Mouse (Mus musculus) liver, embryonic 11.5 days (tissue): ENCODE data around the gene Wdr82. TPM values are rescaled to one million over a fixed set of nuclear protein-coding genes. Genes with fewer than 3 reads are reported as not detected.

Experiments
- ATAC-seq: fragments of 200-750 bp; cut with Nextera tagmentation; replicated peaks from 2 replicates; pipeline ENCODE4 v1.8.0; 2017; ENCODE audit warnings: moderate number of reproducible peaks, mild to moderate bottlenecking, moderate TSS enrichment, moderate library complexity; ENCODE audit not compliant: low FRiP score
- DNase-seq: peaks from one replicate; pipeline ENCODE4 v3.0.0-alpha.2; 2017; ENCODE audit warnings: low spot score
- H3K27ac ChIP-seq: fragments of 300-500 bp; sonication (generic); 2 replicates; pipeline ENCODE4 v1.5.1; 2014; ENCODE audit warnings: mild to moderate bottlenecking, low read depth, low read length, control low read depth
- H3K27me3 ChIP-seq: fragments of 300-500 bp; sonication (generic); replicated peaks from 2 replicates; pipeline ENCODE4 v1.6.1; 2014; ENCODE audit warnings: low read length, mixed read lengths; ENCODE audit not compliant: control insufficient read depth, insufficient read depth
- H3K36me3 ChIP-seq: fragments of 300-500 bp; sonication (generic); 2 replicates; pipeline ENCODE4 v1.6.1; 2014; ENCODE audit warnings: mild to moderate bottlenecking, low read length, moderate library complexity, mixed read lengths; ENCODE audit not compliant: control insufficient read depth, insufficient read depth
- H3K4me1 ChIP-seq: fragments of 300-500 bp; sonication (generic); replicated peaks from 2 replicates; pipeline ENCODE4 v1.6.1; 2014; ENCODE audit warnings: low read length, mixed read lengths; ENCODE audit not compliant: control insufficient read depth, insufficient read depth
- H3K4me2 ChIP-seq: fragments of 300-500 bp; sonication (generic); 2 replicates; pipeline ENCODE4 v1.6.1; 2014; ENCODE audit warnings: mild to moderate bottlenecking, control low read depth, moderate library complexity
- H3K4me3 ChIP-seq: fragments of 300-500 bp; sonication (generic); 2 replicates; pipeline ENCODE4 v1.5.1; 2014; ENCODE audit warnings: low read depth, low read length, control low read depth
- H3K9ac ChIP-seq: fragments of 300-500 bp; sonication (generic); 2 replicates; pipeline ENCODE4 v1.6.1; 2014; ENCODE audit warnings: low read depth, low read length, control low read depth
- H3K9me3 ChIP-seq: fragments of 300-500 bp; sonication (generic); 2 replicates; pipeline ENCODE4 v1.6.1; 2016; ENCODE audit warnings: low read length, inconsistent platforms, mixed read lengths; ENCODE audit not compliant: control insufficient read depth
- WGBS: fragments of 180-500 bp; shearing (Covaris S2); extraction: QIAGEN DNeasy Blood & Tissue Kit; methylation state at CpG from one replicate; pipeline ENCODE4 v1.1.7; 2014; 5-methylcytosine and 5-hydroxymethylcytosine counted together
- polyA plus RNA-seq: library from polyadenylated mRNA; unstranded; fragments of >200 nt; fragmentation: Nextera tagmentation; extraction: Ambion mirVana; gene quantifications from 2 replicates; pipeline ENCODE4 v1.2.1, GENCODE M21; 2014

Wdr82 gene
- polyA plus RNA-seq, 1 experiment from 2014 or later, result 18.8 TPM

GRCm38 (mm10) chr9:106212594-106212981 is 41.9 kb downstream of the Wdr82 start:
- H3K9ac ChIP-seq, result no peak overlapping the region
- no peak overlapping the region for H3K27ac ChIP-seq
- DNase-seq (no peak), ATAC-seq (no peak)
- H3K9me3 ChIP-seq, result no peaks in the 10 kb centered on the region
- H3K4me1 ChIP-seq, result 0 out of 2 replicates have a peak, but pooled peaks cover 5% of the 10 kb centered on the region
- no peak overlapping the region for H3K4me2 ChIP-seq
- WGBS, result 80% methylated on average over 12 of the region's 12 CpGs
- no peaks in the 10 kb centered on the region for H3K27me3 ChIP-seq
- H3K4me3 ChIP-seq, result no peak overlapping the region
- H3K36me3 ChIP-seq, result peaks cover 15% of the 10 kb centered on the region; the same call in 1 of the 2 replicates

- no peaks in the 10 kb centered on the region for H3K27me3 ChIP-seq
- DNase-seq (no peak), ATAC-seq (no peak)
- 0 out of 2 replicates have a peak, but pooled peaks cover 5% of the 10 kb centered on the region for H3K4me1 ChIP-seq
- H3K9ac ChIP-seq, result no peak overlapping the region
- H3K9me3 ChIP-seq, result no peaks in the 10 kb centered on the region
- H3K4me2 ChIP-seq, result no peak overlapping the region
- peaks cover 12% of the 10 kb centered on the region; the same call in 1 of the 2 replicates for H3K36me3 ChIP-seq
- WGBS, result 76% methylated on average over 6 of the region's 6 CpGs
- no peak overlapping the region for H3K4me3 ChIP-seq
- no peak overlapping the region for H3K27ac ChIP-seq
These were observed 44.8 kb downstream of the Wdr82 start for GRCm38 (mm10) chr9:106215341-106216125.

DNA sequence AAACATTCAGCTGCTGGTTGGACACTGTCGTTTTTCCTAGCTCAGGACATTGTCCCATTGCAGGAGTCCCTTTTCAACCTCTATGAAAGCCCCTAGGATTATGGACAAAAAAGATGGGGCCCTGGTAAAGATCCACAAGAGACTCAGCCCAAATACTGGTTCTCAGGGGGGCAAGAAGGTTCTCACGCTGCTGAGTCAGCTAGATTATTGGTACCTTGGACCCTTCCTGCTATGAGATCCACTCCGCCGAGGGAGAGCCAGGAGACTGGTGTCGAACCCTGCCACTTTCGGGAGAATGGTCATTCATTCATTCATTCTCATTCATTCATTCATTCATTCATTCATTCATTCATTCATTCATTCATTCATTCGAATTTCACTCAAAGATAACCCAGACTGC is 46.2 kb downstream of the Wdr82 start:
- Histone ChIP-seq H3K9me3 (no peaks in the 10 kb centered on the region), H3K9ac (no peak overlapping the region), H3K36me3 (peaks cover 12% of the 10 kb centered on the region; the same call in 1 of the 2 replicates), H3K4me3 (no peak overlapping the region), H3K4me2 (no peak overlapping the region), H3K4me1 (no peaks in the 10 kb centered on the region), H3K27me3 (no peaks in the 10 kb centered on the region), H3K27ac (no peak overlapping the region)
- DNase-seq, result no peak
- ATAC-seq, result no peak
- 86% methylated on average over 7 of the region's 7 CpGs for WGBS

- Histone ChIP-seq H3K9me3 (no peaks in the 10 kb centered on the region), H3K27me3 (peaks cover 23% of the 10 kb centered on the region), H3K27ac (no peak overlapping the region), H3K36me3 (no peaks in the 10 kb centered on the region), H3K9ac (no peak overlapping the region), H3K4me3 (no peak overlapping the region), H3K4me1 (peaks cover 4% of the 10 kb centered on the region), H3K4me2 (no peak overlapping the region)
- WGBS, result 67% methylated on average over 8 of the region's 8 CpGs
- no peak for DNase-seq
- no peak for ATAC-seq
These were observed 50.3 kb downstream of the Wdr82 start for GRCm38 (mm10) chr9:106220894-106221523.

DNA sequence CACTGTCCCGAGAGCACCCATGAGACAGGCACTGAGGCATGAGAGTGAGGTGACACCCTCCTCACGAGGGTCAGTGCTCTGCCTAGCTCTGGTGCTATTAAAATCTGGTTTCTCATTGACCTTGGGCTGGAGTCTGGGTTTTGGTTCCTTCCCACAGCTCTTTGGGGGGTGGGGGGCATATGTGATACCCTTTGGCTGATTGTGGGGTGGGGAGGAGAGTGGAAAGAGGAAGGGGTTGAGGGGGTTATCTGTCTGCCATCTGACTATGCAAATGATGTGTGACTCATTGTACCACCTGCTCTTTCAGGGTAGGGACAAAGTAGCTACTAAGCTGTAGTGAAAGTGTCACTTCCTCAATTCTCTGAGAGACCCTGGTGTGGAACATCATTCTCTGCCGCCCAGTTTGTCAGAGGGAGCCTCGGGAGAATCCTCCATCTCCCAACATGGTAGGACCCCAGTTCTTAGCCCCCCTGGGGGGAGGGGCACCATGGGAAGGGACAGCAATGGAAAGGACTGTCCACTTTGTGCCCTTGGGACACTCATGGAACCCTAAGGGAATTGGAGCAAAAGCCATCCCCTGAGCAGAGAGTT is 51.6 kb downstream of the Wdr82 start, which contains the start of gene Tlr9:
TSS of gene Tlr9 (plus strand) at position 338 of the 591 bp plus-strand sequence.
- 39% methylated on average over 4 of the region's 4 CpGs for WGBS
- Histone ChIP-seq H3K4me3 (no peak within 1 kb of the TSS), H3K36me3 (no peaks in the 10 kb centered on the region), H3K9ac (no peak within 1 kb of the TSS), H3K27ac (no peak within 1 kb of the TSS), H3K27me3 (peaks cover 34% of the 10 kb centered on the region), H3K9me3 (no peaks in the 10 kb centered on the region), H3K4me2 (no peak within 1 kb of the TSS), H3K4me1 (peaks cover 11% of the 10 kb centered on the region)
- DNase-seq (no peak), ATAC-seq (no peak)

DNA sequence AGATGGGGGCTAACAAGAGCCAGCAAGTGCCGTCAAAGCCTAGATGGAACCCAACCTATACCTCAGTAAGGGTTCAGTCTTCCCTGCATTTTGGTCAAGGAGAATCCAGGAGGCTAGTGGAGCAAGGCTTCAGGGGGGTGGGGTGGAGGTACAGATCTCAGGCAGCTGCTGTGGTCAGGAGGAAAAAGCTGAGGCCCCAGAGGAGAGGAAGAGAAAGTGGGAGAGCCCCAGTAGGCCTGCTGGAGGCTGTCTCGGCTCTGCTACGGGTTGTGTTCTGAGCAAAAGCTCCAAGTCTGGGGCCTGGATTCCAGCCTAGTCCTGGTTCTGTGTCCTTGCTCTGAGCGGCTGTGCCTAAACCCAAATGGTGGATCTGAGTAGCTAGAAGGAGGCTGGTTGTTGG is 52.3 kb downstream of the Wdr82 start:
- Histone ChIP-seq H3K9ac (no peak overlapping the region), H3K9me3 (no peaks in the 10 kb centered on the region), H3K27ac (no peak overlapping the region), H3K4me3 (no peak overlapping the region), H3K27me3 (peaks cover 35% of the 10 kb centered on the region), H3K4me1 (peaks cover 16% of the 10 kb centered on the region), H3K4me2 (no peak overlapping the region), H3K36me3 (no peaks in the 10 kb centered on the region)
- no peak for DNase-seq
- ATAC-seq, result no peak
- 64% methylated on average over 4 of the region's 4 CpGs for WGBS

DNA sequence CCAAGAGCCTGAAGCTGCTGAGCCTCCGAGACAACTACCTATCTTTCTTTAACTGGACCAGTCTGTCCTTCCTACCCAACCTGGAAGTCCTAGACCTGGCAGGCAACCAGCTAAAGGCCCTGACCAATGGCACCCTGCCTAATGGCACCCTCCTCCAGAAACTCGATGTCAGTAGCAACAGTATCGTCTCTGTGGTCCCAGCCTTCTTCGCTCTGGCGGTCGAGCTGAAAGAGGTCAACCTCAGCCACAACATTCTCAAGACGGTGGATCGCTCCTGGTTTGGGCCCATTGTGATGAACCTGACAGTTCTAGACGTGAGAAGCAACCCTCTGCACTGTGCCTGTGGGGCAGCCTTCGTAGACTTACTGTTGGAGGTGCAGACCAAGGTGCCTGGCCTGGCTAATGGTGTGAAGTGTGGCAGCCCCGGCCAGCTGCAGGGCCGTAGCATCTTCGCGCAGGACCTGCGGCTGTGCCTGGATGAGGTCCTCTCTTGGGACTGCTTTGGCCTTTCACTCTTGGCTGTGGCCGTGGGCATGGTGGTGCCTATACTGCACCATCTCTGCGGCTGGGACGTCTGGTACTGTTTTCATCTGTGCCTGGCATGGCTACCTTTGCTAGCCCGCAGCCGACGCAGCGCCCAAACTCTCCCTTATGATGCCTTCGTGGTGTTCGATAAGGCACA is 54.9 kb downstream of the Wdr82 start:
- WGBS, result 54% methylated on average over 24 of the region's 24 CpGs

DNA sequence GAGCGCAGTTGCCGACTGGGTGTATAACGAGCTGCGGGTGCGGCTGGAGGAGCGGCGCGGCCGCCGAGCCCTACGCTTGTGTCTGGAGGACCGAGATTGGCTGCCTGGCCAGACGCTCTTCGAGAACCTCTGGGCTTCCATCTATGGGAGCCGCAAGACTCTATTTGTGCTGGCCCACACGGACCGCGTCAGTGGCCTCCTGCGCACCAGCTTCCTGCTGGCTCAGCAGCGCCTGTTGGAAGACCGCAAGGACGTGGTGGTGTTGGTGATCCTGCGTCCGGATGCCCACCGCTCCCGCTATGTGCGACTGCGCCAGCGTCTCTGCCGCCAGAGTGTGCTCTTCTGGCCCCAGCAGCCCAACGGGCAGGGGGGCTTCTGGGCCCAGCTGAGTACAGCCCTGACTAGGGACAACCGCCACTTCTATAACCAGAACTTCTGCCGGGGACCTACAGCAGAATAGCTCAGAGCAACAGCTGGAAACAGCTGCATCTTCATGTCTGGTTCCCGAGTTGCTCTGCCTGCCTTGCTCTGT is 55.5 kb downstream of the Wdr82 start:
- 4% methylated on average over 34 of the region's 34 CpGs for WGBS
- Histone ChIP-seq H3K27me3 (peaks cover 35% of the 10 kb centered on the region), H3K4me2 (peak overlapping the region; percentile 68), H3K27ac (no peak overlapping the region), H3K9ac (no peak overlapping the region), H3K4me1 (peaks cover 21% of the 10 kb centered on the region), H3K36me3 (no peaks in the 10 kb centered on the region), H3K9me3 (no peaks in the 10 kb centered on the region), H3K4me3 (peak overlapping the region; percentile 37)
- ATAC-seq (peak; percentile 25), DNase-seq (no peak)

More for the DNA sequence above, 54.9 kb downstream of the Wdr82 start:
- Histone ChIP-seq H3K9ac (no peak overlapping the region), H3K27me3 (peaks cover 35% of the 10 kb centered on the region), H3K4me1 (peaks cover 21% of the 10 kb centered on the region), H3K4me3 (peak overlapping the region; percentile 37), H3K27ac (no peak overlapping the region), H3K36me3 (no peaks in the 10 kb centered on the region), H3K4me2 (peak overlapping the region; percentile 68), H3K9me3 (no peaks in the 10 kb centered on the region)
- no peak for DNase-seq
- ATAC-seq, result no peak
